Mouse (Mus musculus) embryonic facial prominence, embryonic 10.5 days (tissue): ENCODE results near the gene Colgalt1. TPM values are rescaled to one million over a fixed set of nuclear protein-coding genes. Genes with fewer than 3 reads are reported as not detected.

Experiments used
- DNase-seq: peaks from one replicate; pipeline ENCODE4 v3.0.0-alpha.2; 2017; ENCODE audit warnings: low spot score
- H3K27ac ChIP-seq: fragments of 300-500 bp; sonication (generic); replicated peaks from 2 replicates; pipeline ENCODE4 v1.5.1; 2016; ENCODE audit warnings: mild to moderate bottlenecking
- H3K27me3 ChIP-seq: fragments of 300-500 bp; sonication (generic); replicated peaks from 2 replicates; pipeline ENCODE4 v1.6.1; 2016; ENCODE audit warnings: low read depth, mild to moderate bottlenecking; ENCODE audit not compliant: poor library complexity, severe bottlenecking
- H3K36me3 ChIP-seq: fragments of 300-500 bp; sonication (generic); replicated peaks from 2 replicates; pipeline ENCODE4 v1.6.1; 2016; ENCODE audit warnings: mild to moderate bottlenecking, moderate library complexity
- H3K4me1 ChIP-seq: fragments of 300-500 bp; sonication (generic); 2 replicates; pipeline ENCODE4 v1.6.1; 2016
- H3K4me3 ChIP-seq: fragments of 300-500 bp; sonication (generic); 2 replicates; pipeline ENCODE4 v1.5.1; 2016; ENCODE audit warnings: mild to moderate bottlenecking, moderate library complexity
- H3K9me3 ChIP-seq: fragments of 300-500 bp; sonication (generic); 2 replicates; pipeline ENCODE4 v1.6.1; 2016; ENCODE audit warnings: mild to moderate bottlenecking
- WGBS: fragments of 180-500 bp; shearing (Covaris S2); methylation state at CpG from one replicate; pipeline ENCODE4 v1.1.7; 2016; 5-methylcytosine and 5-hydroxymethylcytosine counted together
- polyA plus RNA-seq: library from polyadenylated mRNA; unstranded; fragments of >200 nt; fragmentation: Nextera tagmentation; extraction: Ambion mirVana; gene quantifications from 2 replicates; pipeline ENCODE4 v1.2.1, GENCODE M21; 2016

The Colgalt1 gene
- polyA plus RNA-seq, 1 experiment from 2014 or later: 53.7 TPM

GRCm38 (mm10) chr8:71572847-71573633 lies 37.8 kb upstream of the Colgalt1 start:
- 82% methylated on average over 9 of the region's 9 CpGs for WGBS
- peaks cover 33% of the 10 kb centered on the region for H3K4me1 ChIP-seq
- no peaks in the 10 kb centered on the region for H3K36me3 ChIP-seq
- peaks cover 14% of the 10 kb centered on the region for H3K27me3 ChIP-seq
- H3K4me3 ChIP-seq: no peak overlapping the region
- no peaks in the 10 kb centered on the region for H3K9me3 ChIP-seq
- no peak overlapping the region; the same call in 1 of the 2 replicates for H3K27ac ChIP-seq
- DNase-seq: no peak

GRCm38 (mm10) chr8:71574426-71574825 lies 36.4 kb upstream of the Colgalt1 start:
- H3K36me3 ChIP-seq: peaks cover under 1% of the 10 kb centered on the region; the same call in 1 of the 2 replicates
- H3K9me3 ChIP-seq: no peaks in the 10 kb centered on the region
- 84% methylated on average over 7 of the region's 7 CpGs for WGBS
- no peak overlapping the region for H3K27ac ChIP-seq
- H3K4me3 ChIP-seq: no peak overlapping the region
- peaks cover 21% of the 10 kb centered on the region for H3K4me1 ChIP-seq
- peaks cover 9% of the 10 kb centered on the region for H3K27me3 ChIP-seq
- DNase-seq: no peak

- Histone ChIP-seq H3K36me3 (peaks cover 4% of the 10 kb centered on the region; the same call in 1 of the 2 replicates), H3K4me1 (peaks cover 16% of the 10 kb centered on the region), H3K27ac (no peak overlapping the region), H3K9me3 (no peaks in the 10 kb centered on the region), H3K27me3 (peaks cover 15% of the 10 kb centered on the region), H3K4me3 (no peak overlapping the region)
- DNase-seq: no peak
- 67% methylated on average over 1 of the region's 1 CpGs for WGBS
Observed at GRCm38 (mm10) chr8:71575020-71575419, 35.8 kb upstream of the Colgalt1 start.

DNA sequence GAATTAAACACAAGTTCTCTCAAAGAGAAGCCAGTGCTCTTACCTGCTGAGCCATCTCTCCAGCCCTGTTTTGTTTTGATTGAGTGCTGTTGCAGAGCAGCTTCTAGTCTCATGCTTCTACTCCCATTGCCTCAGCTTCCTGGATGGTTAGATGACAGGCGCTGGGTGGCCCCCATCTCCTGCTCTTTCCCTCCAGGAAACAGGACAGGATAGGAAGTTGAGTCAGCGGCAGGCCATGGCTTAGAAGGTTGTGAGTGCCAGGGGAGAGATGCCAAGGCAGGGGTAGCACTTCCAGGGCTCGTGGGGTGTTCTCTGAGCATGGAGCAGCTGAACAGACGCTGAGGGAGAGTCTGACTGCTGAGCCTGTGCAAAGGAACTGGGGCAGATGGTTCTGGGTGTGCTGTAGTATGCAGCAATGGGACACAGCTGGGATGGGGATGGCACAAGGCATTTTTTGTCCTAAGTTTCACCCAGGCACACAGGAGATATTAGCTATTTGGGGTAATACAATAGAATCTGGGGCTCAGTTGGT lies 32.9 kb upstream of the Colgalt1 start:
- Histone ChIP-seq H3K4me3 (no peak overlapping the region), H3K27ac (no peak overlapping the region), H3K9me3 (no peaks in the 10 kb centered on the region), H3K4me1 (0 out of 2 replicates have a peak, but pooled peaks cover 1% of the 10 kb centered on the region), H3K27me3 (peaks cover 33% of the 10 kb centered on the region), H3K36me3 (peaks cover 17% of the 10 kb centered on the region)
- WGBS: 75% methylated on average over 4 of the region's 4 CpGs
- no peak for DNase-seq

- Histone ChIP-seq H3K36me3 (peaks cover 21% of the 10 kb centered on the region), H3K27ac (no peak overlapping the region), H3K4me3 (no peak overlapping the region), H3K4me1 (no peaks in the 10 kb centered on the region), H3K27me3 (peaks cover 33% of the 10 kb centered on the region), H3K9me3 (no peaks in the 10 kb centered on the region)
- DNase-seq: no peak
- 85% methylated on average over 1 of the region's 1 CpGs for WGBS
Observed at GRCm38 (mm10) chr8:71579009-71579408, 31.8 kb upstream of the Colgalt1 start.

- Histone ChIP-seq H3K36me3 (peaks cover 25% of the 10 kb centered on the region), H3K27me3 (peaks cover 33% of the 10 kb centered on the region), H3K27ac (no peak overlapping the region), H3K9me3 (no peaks in the 10 kb centered on the region), H3K4me3 (no peak overlapping the region), H3K4me1 (no peaks in the 10 kb centered on the region)
- no peak for DNase-seq
- 89% methylated on average over 14 of the region's 14 CpGs for WGBS
Observed at GRCm38 (mm10) chr8:71579476-71579875, 31.3 kb upstream of the Colgalt1 start.

GRCm38 (mm10) chr8:71580201-71580600 lies 30.6 kb upstream of the Colgalt1 start:
- no peak overlapping the region for H3K27ac ChIP-seq
- 34% methylated on average over 9 of the region's 9 CpGs for WGBS
- H3K4me3 ChIP-seq: no peak overlapping the region
- H3K36me3 ChIP-seq: peaks cover 33% of the 10 kb centered on the region
- H3K9me3 ChIP-seq: no peaks in the 10 kb centered on the region
- no peak for DNase-seq
- H3K27me3 ChIP-seq: peaks cover 33% of the 10 kb centered on the region
- H3K4me1 ChIP-seq: no peaks in the 10 kb centered on the region

- WGBS: 80% methylated on average over 2 of the region's 2 CpGs
- peak; percentile 62 for DNase-seq
- H3K36me3 ChIP-seq: peaks cover 31% of the 10 kb centered on the region
- H3K27me3 ChIP-seq: peaks cover 16% of the 10 kb centered on the region
- H3K9me3 ChIP-seq: no peaks in the 10 kb centered on the region
- H3K27ac ChIP-seq: no peak overlapping the region
- H3K4me1 ChIP-seq: peaks cover 9% of the 10 kb centered on the region
- H3K4me3 ChIP-seq: no peak overlapping the region
Observed at GRCm38 (mm10) chr8:71586891-71587290, 23.9 kb upstream of the Colgalt1 start.

- H3K36me3 ChIP-seq: peaks cover 33% of the 10 kb centered on the region
- H3K4me3 ChIP-seq: no peak overlapping the region
- H3K27ac ChIP-seq: no peak overlapping the region
- H3K9me3 ChIP-seq: no peaks in the 10 kb centered on the region
- DNase-seq: no peak
- H3K27me3 ChIP-seq: peaks cover 16% of the 10 kb centered on the region
- WGBS: 63% methylated on average over 3 of the region's 3 CpGs
- peaks cover 22% of the 10 kb centered on the region for H3K4me1 ChIP-seq
Observed at GRCm38 (mm10) chr8:71588762-71589161, 22.0 kb upstream of the Colgalt1 start.

DNA sequence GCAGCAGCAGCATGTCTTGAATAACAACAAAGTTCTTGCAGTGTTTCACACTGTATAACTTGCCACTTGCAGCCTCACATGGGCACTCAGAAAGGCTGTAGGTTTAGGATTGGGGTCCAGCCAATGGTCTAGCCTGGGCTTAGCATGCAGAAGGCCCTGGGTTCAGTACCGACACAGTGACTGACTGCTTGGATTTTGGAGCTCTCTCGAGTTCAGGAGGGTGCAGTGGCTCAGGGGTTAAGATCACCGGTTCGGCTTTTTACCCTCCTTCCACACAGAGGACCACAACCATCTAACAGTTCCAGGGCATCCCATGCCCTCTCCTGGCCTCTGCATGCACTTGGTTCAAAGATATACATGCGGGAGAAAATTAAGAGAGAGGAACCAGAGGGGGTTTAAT lies 19.8 kb upstream of the Colgalt1 start:
- no peak for DNase-seq
- 33% methylated on average over 5 of the region's 5 CpGs for WGBS
- peaks cover 28% of the 10 kb centered on the region for H3K36me3 ChIP-seq
- H3K27ac ChIP-seq: peak overlapping the region; percentile 97; the same call in 1 of the 2 replicates
- H3K27me3 ChIP-seq: peaks cover 16% of the 10 kb centered on the region
- H3K4me3 ChIP-seq: peak overlapping the region; percentile 93
- H3K4me1 ChIP-seq: peaks cover 37% of the 10 kb centered on the region
- H3K9me3 ChIP-seq: no peaks in the 10 kb centered on the region

- H3K4me3 ChIP-seq: peak within 1 kb of the TSS; percentile 93
- WGBS: under 1% methylated on average over 71 of the region's 71 CpGs
- no peaks in the 10 kb centered on the region for H3K9me3 ChIP-seq
- H3K36me3 ChIP-seq: peaks cover 23% of the 10 kb centered on the region
- peak within 1 kb of the TSS; percentile 97 for H3K27ac ChIP-seq
- H3K27me3 ChIP-seq: peaks cover 16% of the 10 kb centered on the region
- H3K4me1 ChIP-seq: peaks cover 42% of the 10 kb centered on the region
- peak; percentile 97 for DNase-seq
Observed at GRCm38 (mm10) chr8:71591471-71592373, 19.1 kb upstream of the Colgalt1 start, which contains the start of gene Pgls. Gene Pgls, plus strand, starts transcription at chr8:71592176.
